Mouse (Mus musculus) small intestine, adult 2 months (tissue): Measurements from ENCODE around the gene Tagap1.
"Not testable (repeated sequence)": the region's sequence is repeated elsewhere in the genome, so short reads cannot be mapped to it uniquely, and the experiment has no call there.

Experiments used
- CTCF ChIP-seq: fragments of 200-500 bp; IDR thresholded peaks from 2 replicates; pipeline ENCODE4 v1.5.1; 2012; ENCODE audit warnings: low read depth, mild to moderate bottlenecking, control low read depth, inconsistent platforms, low read length, moderate library complexity, mixed read lengths; ENCODE audit not compliant: insufficient replicate concordance, insufficient read length; ENCODE audit errors: extremely low read depth
- POLR2A ChIP-seq: fragments of 200-500 bp; IDR thresholded peaks from 2 replicates; pipeline ENCODE4 v1.6.1; 2012; ENCODE audit warnings: low read depth, mild to moderate bottlenecking, control low read depth, inconsistent platforms, low read length, moderate library complexity

DNA sequence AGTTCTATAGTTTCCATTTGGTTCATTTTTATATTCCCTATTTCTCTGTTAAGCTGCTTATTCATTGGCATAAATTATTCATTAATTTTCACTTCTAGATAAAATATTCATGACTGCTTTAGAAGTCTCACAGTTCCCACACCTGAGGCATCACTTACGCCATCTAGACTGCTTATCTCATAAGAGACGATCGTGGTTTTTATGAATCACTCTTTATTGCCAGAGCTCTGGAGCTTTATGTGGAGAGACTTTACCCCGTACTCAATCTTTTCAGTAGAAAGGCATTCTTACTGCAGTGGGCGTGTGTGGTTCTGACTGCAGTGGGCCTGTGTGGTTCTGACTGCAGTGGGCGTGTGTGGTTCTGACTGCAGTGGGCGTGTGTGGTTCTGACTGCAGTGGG is 29.3 kb downstream of the Tagap1 start:
- not testable (repeated sequence) for TF ChIP-seq CTCF, POLR2A
